21 mouse cellular contexts compared by ENCODE assay signal in the genomic region with DNA sequence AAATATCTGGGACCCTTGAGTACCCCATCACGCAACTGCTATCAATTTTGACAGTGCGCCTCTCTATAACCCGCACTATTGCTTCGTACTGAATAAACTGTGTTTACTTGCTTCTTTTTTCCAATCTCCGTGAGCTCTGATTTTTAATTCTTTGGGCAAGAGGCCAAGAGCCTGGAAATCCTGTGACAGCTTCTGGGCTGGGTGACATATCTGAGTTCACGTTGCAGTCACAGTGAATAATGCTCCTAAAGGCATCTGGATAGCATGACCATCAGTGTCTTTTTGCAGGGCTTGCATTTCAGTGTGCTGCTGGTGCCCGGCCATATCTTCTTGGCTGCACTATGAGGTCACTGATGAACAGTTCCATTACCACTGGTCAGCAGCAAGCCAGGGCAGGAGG.
DNase-seq lines count a peak whose midpoint lies in the region; ATAC-seq and TF ChIP-seq lines count a peak whose summit lies in the region.
"Had no signal": no experiment of that assay in that cellular context is flagged by ENCODE, and none has a peak within 500 bp of the region (broad histone marks: within the 10 kb centered on the region; RNA-seq: fewer than 3 reads in every experiment).

No protein-coding gene starts in this region.

- no peaks in the 10 kb centered on the region for H3K36me3 ChIP-seq in forebrain, embryonic 13.5 days (ENCODE audit: poor library complexity, severe bottlenecking)
- no peaks in the 10 kb centered on the region for H3K36me3 ChIP-seq in forebrain, embryonic 10.5 days (replicated peaks)
- H3K36me3 ChIP-seq in kidney, adult 2 months (ENCODE audit: control insufficient read depth, insufficient read depth, low read length) = no peaks in the 10 kb centered on the region
- H3K36me3 ChIP-seq in lung, embryonic 15.5 days = no peaks in the 10 kb centered on the region
- H3K36me3 ChIP-seq in forebrain, postnatal 0 days (ENCODE audit: insufficient read depth) = no peaks in the 10 kb centered on the region
- H3K36me3 ChIP-seq: embryonic facial prominence, embryonic 12.5 days; heart, embryonic 12.5 days; hindbrain, embryonic 10.5 days; limb, embryonic 12.5 days; liver, embryonic 13.5 days; midbrain, embryonic 13.5 days had no signal

- no peak for DNase-seq in forebrain, embryonic 10.5 days (ENCODE audit: extremely low spot score, low spot score)
- DNase-seq in kidney, adult 2 months = peak; percentile 7
- no peak for DNase-seq in kidney, adult 9 months
- no peak for DNase-seq in lung, postnatal 14 days
- peak; percentile 60 for DNase-seq in forebrain, postnatal 0 days
- DNase-seq: cerebellum, adult 11-12 months; liver, embryonic 13.5 days; lung, postnatal 36 days; retina, postnatal 1 day; right cerebral cortex, postnatal 4 days; thymus, postnatal 36 days had no signal

- peak; percentile 38; the same call in 1 of the 2 replicates for ATAC-seq in forebrain, embryonic 13.5 days
- 0 out of 2 replicates have a peak, but pooled peaks have one; percentile 47 for ATAC-seq in lung, embryonic 15.5 days (ENCODE audit: borderline replicate concordance, extremely low read depth, low FRiP score, low TSS enrichment)
- ATAC-seq in forebrain, postnatal 0 days = peak; percentile 71; the same call in 1 of the 2 replicates
- ATAC-seq: activated CD4-positive, CD25-positive, alpha-beta regulatory T cell, adult 4 months; intestine, embryonic 16.5 days; midbrain, embryonic 13.5 days; Patski had no signal

- 79% methylated on average over 7 of the region's 7 CpGs for WGBS in forebrain, embryonic 13.5 days
- WGBS in forebrain, embryonic 10.5 days = 96% methylated on average over 7 of the region's 7 CpGs
- 76% methylated on average over 7 of the region's 7 CpGs for WGBS in kidney, adult 2 months
- WGBS in lung, embryonic 15.5 days = 54% methylated on average over 7 of the region's 7 CpGs
- WGBS in forebrain, postnatal 0 days = 45% methylated on average over 7 of the region's 7 CpGs

- H3K4me2 ChIP-seq in forebrain, embryonic 13.5 days = no peak overlapping the region
- H3K4me2 ChIP-seq in lung, embryonic 15.5 days = no peak overlapping the region
- H3K4me2 ChIP-seq in forebrain, postnatal 0 days (ENCODE audit: low read depth) = no peak overlapping the region
- H3K4me2 ChIP-seq: embryonic facial prominence, embryonic 12.5 days; heart, embryonic 12.5 days; limb, embryonic 12.5 days; liver, embryonic 13.5 days; midbrain, embryonic 13.5 days had no signal

- H3K4me3 ChIP-seq in forebrain, embryonic 13.5 days = no peak overlapping the region
- no peak overlapping the region for H3K4me3 ChIP-seq in forebrain, embryonic 10.5 days
- H3K4me3 ChIP-seq in kidney, adult 2 months (ENCODE audit: insufficient read depth, low read depth, low read length) = no peak overlapping the region
- H3K4me3 ChIP-seq in lung, embryonic 15.5 days = no peak overlapping the region
- H3K4me3 ChIP-seq in forebrain, postnatal 0 days (ENCODE audit: low read depth, low read length) = no peak overlapping the region
- H3K4me3 ChIP-seq: embryonic facial prominence, embryonic 12.5 days; heart, embryonic 12.5 days; hindbrain, embryonic 10.5 days; limb, embryonic 12.5 days; liver, embryonic 13.5 days; midbrain, embryonic 13.5 days had no signal

- H3K4me1 ChIP-seq in forebrain, embryonic 13.5 days = peaks cover 12% of the 10 kb centered on the region
- H3K4me1 ChIP-seq in forebrain, embryonic 10.5 days = peaks cover 9% of the 10 kb centered on the region; the same call in 1 of the 2 replicates
- H3K4me1 ChIP-seq in kidney, adult 2 months (ENCODE audit: control insufficient read depth, insufficient read depth, low read length) = no peaks in the 10 kb centered on the region
- peaks cover 6% of the 10 kb centered on the region; the same call in 1 of the 2 replicates for H3K4me1 ChIP-seq in lung, embryonic 15.5 days
- 0 out of 2 replicates have a peak, but pooled peaks cover 3% of the 10 kb centered on the region for H3K4me1 ChIP-seq in forebrain, postnatal 0 days (ENCODE audit: insufficient read depth)
- H3K4me1 ChIP-seq: heart, embryonic 12.5 days; hindbrain, embryonic 10.5 days; limb, embryonic 12.5 days; liver, embryonic 13.5 days had no signal

- H3K9me3 ChIP-seq in forebrain, embryonic 13.5 days (replicated peaks) = no peaks in the 10 kb centered on the region
- H3K9me3 ChIP-seq in forebrain, embryonic 10.5 days = no peaks in the 10 kb centered on the region
- H3K9me3 ChIP-seq in lung, embryonic 15.5 days = no peaks in the 10 kb centered on the region
- no peaks in the 10 kb centered on the region for H3K9me3 ChIP-seq in forebrain, postnatal 0 days (ENCODE audit: low read length)
- H3K9me3 ChIP-seq: embryonic facial prominence, embryonic 12.5 days; heart, embryonic 12.5 days; hindbrain, embryonic 10.5 days; midbrain, embryonic 13.5 days had no signal

- TF ChIP-seq POLR2A in kidney, adult 2 months (IDR thresholded peaks at IDR 0.05; ENCODE audit: low read depth, low read length) = no peak

- TF ChIP-seq CTCF in kidney, adult 2 months (conservative IDR thresholded peaks at IDR 0.05; ENCODE audit: insufficient read depth, insufficient read length, low read depth, low read length) = no peak
- TF ChIP-seq CTCF in forebrain, postnatal 0 days (IDR thresholded peaks at IDR 0.05; ENCODE audit: low read depth) = no peak

- H3K9ac ChIP-seq in forebrain, embryonic 13.5 days = no peak overlapping the region
- H3K9ac ChIP-seq in lung, embryonic 15.5 days = no peak overlapping the region
- no peak overlapping the region for H3K9ac ChIP-seq in forebrain, postnatal 0 days
- H3K9ac ChIP-seq: embryonic facial prominence, embryonic 12.5 days; heart, embryonic 12.5 days; limb, embryonic 12.5 days; liver, embryonic 13.5 days; midbrain, embryonic 13.5 days had no signal

- no peak overlapping the region for H3K27ac ChIP-seq in forebrain, embryonic 13.5 days
- no peak overlapping the region for H3K27ac ChIP-seq in forebrain, embryonic 10.5 days
- H3K27ac ChIP-seq in kidney, adult 2 months (ENCODE audit: insufficient read depth, low read depth, low read length) = no peak overlapping the region
- H3K27ac ChIP-seq in lung, embryonic 15.5 days = no peak overlapping the region
- H3K27ac ChIP-seq in forebrain, postnatal 0 days (ENCODE audit: low read depth, low read length) = 0 out of 2 replicates have a peak overlapping the region, but pooled peaks have one; percentile 29
- H3K27ac ChIP-seq: embryonic facial prominence, embryonic 12.5 days; hindbrain, embryonic 10.5 days; limb, embryonic 12.5 days; liver, embryonic 13.5 days; midbrain, embryonic 13.5 days had no signal

- no peaks in the 10 kb centered on the region for H3K27me3 ChIP-seq in forebrain, embryonic 13.5 days
- no peaks in the 10 kb centered on the region for H3K27me3 ChIP-seq in forebrain, embryonic 10.5 days (ENCODE audit: poor library complexity, severe bottlenecking)
- H3K27me3 ChIP-seq in kidney, adult 2 months (replicated peaks; ENCODE audit: control insufficient read depth, insufficient read depth, low read length) = no peaks in the 10 kb centered on the region
- no peaks in the 10 kb centered on the region for H3K27me3 ChIP-seq in lung, embryonic 15.5 days
- no peaks in the 10 kb centered on the region for H3K27me3 ChIP-seq in forebrain, postnatal 0 days (ENCODE audit: insufficient read depth, low read length)
- H3K27me3 ChIP-seq: embryonic facial prominence, embryonic 12.5 days; limb, embryonic 12.5 days; liver, embryonic 13.5 days; midbrain, embryonic 13.5 days had no signal

Comparison
In these comparisons a context has a peak if more than half of its experiments do, and no peak if none do; other contexts are left out.
1. DNase-seq: peak in kidney, adult 2 months (single experiment) and forebrain, postnatal 0 days (single experiment); none in forebrain, embryonic 10.5 days (single experiment), kidney, adult 9 months (single experiment) and lung, postnatal 14 days (single experiment).
2. Peak in every context shown above with its lines, with median percentiles within 50 percentile points of each other: ATAC-seq.